Mouse (Mus musculus): Measurements from ENCODE around the gene Gfer. TPM values are rescaled to one million over a fixed set of nuclear protein-coding genes. Genes with fewer than 3 reads are reported as not detected.

Gfer gene
- polyA plus RNA-seq, 1 experiment, result 144 TPM

- TF ChIP-seq POLR2A (IDR thresholded peaks at IDR 0.05; ENCODE audit: control insufficient read depth, low read depth, low read length) (peak; percentile 81), CTCF (IDR thresholded peaks at IDR 0.05; ENCODE audit: control insufficient read depth, insufficient read depth, insufficient replicate concordance, low read depth, low read length) (no peak)
- peak within 1 kb of the TSS; percentile 91 for H3K4me3 ChIP-seq (ENCODE audit: control insufficient read depth, low read depth, low read length)
- peak within 1 kb of the TSS; percentile 59; the same call in 1 of the 2 replicates for H3K27ac ChIP-seq (ENCODE audit: control insufficient read depth, insufficient read depth, low read depth, low read length)
- no peaks in the 10 kb centered on the region for H3K27me3 ChIP-seq (ENCODE audit: control insufficient read depth, insufficient read depth, low read length)
- H3K36me3 ChIP-seq (ENCODE audit: control insufficient read depth, insufficient read depth, low read length), result no peaks in the 10 kb centered on the region
- peaks cover 20% of the 10 kb centered on the region for H3K4me1 ChIP-seq (ENCODE audit: control insufficient read depth, insufficient read depth, low read length)
Observed at GRCm38 (mm10) chr17:24736330-24737051, 40.5 kb upstream of the Gfer start, which contains the start of gene Msrb1. Gene Msrb1, plus strand, starts transcription at chr17:24736642.

- Histone ChIP-seq H3K4me1 (ENCODE audit: control insufficient read depth, insufficient read depth, low read length) (peaks cover 20% of the 10 kb centered on the region), H3K27me3 (ENCODE audit: control insufficient read depth, insufficient read depth, low read length) (no peaks in the 10 kb centered on the region), H3K36me3 (ENCODE audit: control insufficient read depth, insufficient read depth, low read length) (no peaks in the 10 kb centered on the region), H3K4me3 (ENCODE audit: control insufficient read depth, low read depth, low read length) (peak overlapping the region; percentile 46), H3K27ac (ENCODE audit: control insufficient read depth, insufficient read depth, low read depth, low read length) (no peak overlapping the region)
- no peak for TF ChIP-seq POLR2A (IDR thresholded peaks at IDR 0.05; ENCODE audit: control insufficient read depth, low read depth, low read length)
- no peak for TF ChIP-seq CTCF (IDR thresholded peaks at IDR 0.05; ENCODE audit: control insufficient read depth, insufficient read depth, insufficient replicate concordance, low read depth, low read length)
Observed at GRCm38 (mm10) chr17:24735446-24735845, 39.5 kb upstream of the Gfer start.

- H3K36me3 ChIP-seq (ENCODE audit: control insufficient read depth, insufficient read depth, low read length), result no peaks in the 10 kb centered on the region
- no peak for TF ChIP-seq POLR2A (IDR thresholded peaks at IDR 0.05; ENCODE audit: control insufficient read depth, low read depth, low read length)
- TF ChIP-seq CTCF (IDR thresholded peaks at IDR 0.05; ENCODE audit: control insufficient read depth, insufficient read depth, insufficient replicate concordance, low read depth, low read length), result no peak
- H3K4me3 ChIP-seq (ENCODE audit: control insufficient read depth, low read depth, low read length), result peak overlapping the region; percentile 1; the same call in 1 of the 2 replicates
- no peak overlapping the region for H3K27ac ChIP-seq (ENCODE audit: control insufficient read depth, insufficient read depth, low read depth, low read length)
- no peaks in the 10 kb centered on the region for H3K27me3 ChIP-seq (ENCODE audit: control insufficient read depth, insufficient read depth, low read length)
- peaks cover 20% of the 10 kb centered on the region for H3K4me1 ChIP-seq (ENCODE audit: control insufficient read depth, insufficient read depth, low read length)
Observed at GRCm38 (mm10) chr17:24734513-24734912, 38.6 kb upstream of the Gfer start.

GRCm38 (mm10) chr17:24733434-24734050 lies 37.6 kb upstream of the Gfer start:
- TF ChIP-seq POLR2A (IDR thresholded peaks at IDR 0.05; ENCODE audit: control insufficient read depth, low read depth, low read length) (no peak), CTCF (IDR thresholded peaks at IDR 0.05; ENCODE audit: control insufficient read depth, insufficient read depth, insufficient replicate concordance, low read depth, low read length) (no peak)
- Histone ChIP-seq H3K27ac (ENCODE audit: control insufficient read depth, insufficient read depth, low read depth, low read length) (no peak overlapping the region), H3K36me3 (ENCODE audit: control insufficient read depth, insufficient read depth, low read length) (no peaks in the 10 kb centered on the region), H3K4me3 (ENCODE audit: control insufficient read depth, low read depth, low read length) (no peak overlapping the region), H3K4me1 (ENCODE audit: control insufficient read depth, insufficient read depth, low read length) (peaks cover 22% of the 10 kb centered on the region), H3K27me3 (ENCODE audit: control insufficient read depth, insufficient read depth, low read length) (no peaks in the 10 kb centered on the region)

GRCm38 (mm10) chr17:24732233-24732935 lies 36.4 kb upstream of the Gfer start:
- H3K4me1 ChIP-seq (ENCODE audit: control insufficient read depth, insufficient read depth, low read length), result peaks cover 29% of the 10 kb centered on the region
- no peak overlapping the region for H3K27ac ChIP-seq (ENCODE audit: control insufficient read depth, insufficient read depth, low read depth, low read length)
- TF ChIP-seq POLR2A (IDR thresholded peaks at IDR 0.05; ENCODE audit: control insufficient read depth, low read depth, low read length), result no peak
- no peak for TF ChIP-seq CTCF (IDR thresholded peaks at IDR 0.05; ENCODE audit: control insufficient read depth, insufficient read depth, insufficient replicate concordance, low read depth, low read length)
- H3K4me3 ChIP-seq (ENCODE audit: control insufficient read depth, low read depth, low read length), result no peak overlapping the region
- no peaks in the 10 kb centered on the region for H3K36me3 ChIP-seq (ENCODE audit: control insufficient read depth, insufficient read depth, low read length)
- no peaks in the 10 kb centered on the region for H3K27me3 ChIP-seq (ENCODE audit: control insufficient read depth, insufficient read depth, low read length)

- Histone ChIP-seq H3K27me3 (ENCODE audit: control insufficient read depth, insufficient read depth, low read length) (no peaks in the 10 kb centered on the region), H3K27ac (ENCODE audit: control insufficient read depth, insufficient read depth, low read depth, low read length) (no peak overlapping the region), H3K36me3 (ENCODE audit: control insufficient read depth, insufficient read depth, low read length) (no peaks in the 10 kb centered on the region), H3K4me3 (ENCODE audit: control insufficient read depth, low read depth, low read length) (no peak overlapping the region), H3K4me1 (ENCODE audit: control insufficient read depth, insufficient read depth, low read length) (peaks cover 16% of the 10 kb centered on the region)
- TF ChIP-seq CTCF (IDR thresholded peaks at IDR 0.05; ENCODE audit: control insufficient read depth, insufficient read depth, insufficient replicate concordance, low read depth, low read length) (no peak), POLR2A (IDR thresholded peaks at IDR 0.05; ENCODE audit: control insufficient read depth, low read depth, low read length) (no peak)
Observed at GRCm38 (mm10) chr17:24730787-24731186, 34.8 kb upstream of the Gfer start.

GRCm38 (mm10) chr17:24729067-24729466 lies 33.1 kb upstream of the Gfer start:
- no peak overlapping the region for H3K4me3 ChIP-seq (ENCODE audit: control insufficient read depth, low read depth, low read length)
- peaks cover 12% of the 10 kb centered on the region for H3K4me1 ChIP-seq (ENCODE audit: control insufficient read depth, insufficient read depth, low read length)
- H3K36me3 ChIP-seq (ENCODE audit: control insufficient read depth, insufficient read depth, low read length), result no peaks in the 10 kb centered on the region
- no peak overlapping the region for H3K27ac ChIP-seq (ENCODE audit: control insufficient read depth, insufficient read depth, low read depth, low read length)
- H3K27me3 ChIP-seq (ENCODE audit: control insufficient read depth, insufficient read depth, low read length), result no peaks in the 10 kb centered on the region
- TF ChIP-seq POLR2A (IDR thresholded peaks at IDR 0.05; ENCODE audit: control insufficient read depth, low read depth, low read length) (no peak), CTCF (IDR thresholded peaks at IDR 0.05; ENCODE audit: control insufficient read depth, insufficient read depth, insufficient replicate concordance, low read depth, low read length) (no peak)
